Comparison of ENCODE assay signal across 25 mouse cellular contexts in genomic region chr12:117360215-117360614, GRCm38 (mm10).
DNase-seq lines count a peak whose midpoint lies in the region; ATAC-seq lines count a peak whose summit lies in the region.
"Had no signal": no experiment of that assay in that cellular context is flagged by ENCODE, and none has a peak within 500 bp of the region (broad histone marks: within the 10 kb centered on the region; RNA-seq: fewer than 3 reads in every experiment).

No protein-coding gene starts in this region.

- WGBS in forebrain, embryonic 16.5 days: 32% methylated on average over 4 of the region's 4 CpGs
- 41% methylated on average over 4 of the region's 4 CpGs for WGBS in forebrain, embryonic 15.5 days
- 76% methylated on average over 4 of the region's 4 CpGs for WGBS in heart, embryonic 10.5 days

- H3K9ac ChIP-seq in forebrain, embryonic 16.5 days (replicated peaks; ENCODE audit: low read depth, low read length): no peak overlapping the region
- H3K9ac ChIP-seq in forebrain, embryonic 15.5 days (replicated peaks): no peak overlapping the region
- H3K9ac ChIP-seq: embryonic facial prominence, embryonic 12.5 days; embryonic facial prominence, embryonic 15.5 days; hindbrain, embryonic 13.5 days had no signal

- peak; percentile 33 for DNase-seq in heart, embryonic 10.5 days (ENCODE audit: low spot score)
- no peak for DNase-seq in heart, adult 8-10 months (ENCODE audit: low spot score)
- peak; percentile 2 for DNase-seq in right cerebral cortex, postnatal 25 days
- no peak for DNase-seq in right cerebral cortex, adult 2 months (ENCODE audit: low spot score in 2 of 2)
- no peak for DNase-seq in layer of hippocampus, postnatal 25 days (ENCODE audit: extremely low spot score in 1 of 2, low spot score in 1 of 2)
- DNase-seq: adrenal gland, postnatal 10 days; adrenal gland, postnatal 36 days; cerebellum, adult 11 months; cerebellum, adult 2 months; cerebellum, adult 9-11 months; cerebellum, postnatal 25 days; gastrocnemius, postnatal 10 days; gastrocnemius, postnatal 36 days; kidney, adult 18-20 months; kidney, adult 9 months had no signal

- no peaks in the 10 kb centered on the region for H3K36me3 ChIP-seq in forebrain, embryonic 16.5 days (ENCODE audit: control insufficient read depth, insufficient read depth)
- no peaks in the 10 kb centered on the region for H3K36me3 ChIP-seq in forebrain, embryonic 15.5 days
- H3K36me3 ChIP-seq in heart, embryonic 10.5 days: no peaks in the 10 kb centered on the region
- H3K36me3 ChIP-seq: embryonic facial prominence, embryonic 12.5 days; embryonic facial prominence, embryonic 15.5 days; hindbrain, embryonic 13.5 days had no signal

- peaks cover 7% of the 10 kb centered on the region for H3K4me1 ChIP-seq in forebrain, embryonic 16.5 days (replicated peaks; ENCODE audit: control insufficient read depth, insufficient read depth, low read length)
- H3K4me1 ChIP-seq in forebrain, embryonic 15.5 days: peaks cover 13% of the 10 kb centered on the region
- H3K4me1 ChIP-seq in heart, embryonic 10.5 days: no peaks in the 10 kb centered on the region
- H3K4me1 ChIP-seq: embryonic facial prominence, embryonic 12.5 days; embryonic facial prominence, embryonic 15.5 days had no signal

- H3K27ac ChIP-seq in forebrain, embryonic 16.5 days (ENCODE audit: low read length): no peak overlapping the region
- H3K27ac ChIP-seq in forebrain, embryonic 15.5 days (replicated peaks): no peak overlapping the region
- H3K27ac ChIP-seq in heart, embryonic 10.5 days: no peak overlapping the region
- H3K27ac ChIP-seq: embryonic facial prominence, embryonic 12.5 days; embryonic facial prominence, embryonic 15.5 days; hindbrain, embryonic 13.5 days had no signal

- H3K4me3 ChIP-seq in forebrain, embryonic 16.5 days (replicated peaks; ENCODE audit: low read length): no peak overlapping the region
- H3K4me3 ChIP-seq in forebrain, embryonic 15.5 days: no peak overlapping the region
- H3K4me3 ChIP-seq in heart, embryonic 10.5 days: no peak overlapping the region
- H3K4me3 ChIP-seq: embryonic facial prominence, embryonic 12.5 days; embryonic facial prominence, embryonic 15.5 days; hindbrain, embryonic 13.5 days had no signal

- no peaks in the 10 kb centered on the region for H3K27me3 ChIP-seq in forebrain, embryonic 16.5 days (replicated peaks; ENCODE audit: control insufficient read depth, insufficient read depth, low read length)
- peaks cover 9% of the 10 kb centered on the region for H3K27me3 ChIP-seq in forebrain, embryonic 15.5 days
- H3K27me3 ChIP-seq in heart, embryonic 10.5 days (ENCODE audit: insufficient read depth, poor library complexity, severe bottlenecking): peaks cover 11% of the 10 kb centered on the region; the same call in 1 of the 2 replicates
- H3K27me3 ChIP-seq: embryonic facial prominence, embryonic 12.5 days; embryonic facial prominence, embryonic 15.5 days; hindbrain, embryonic 13.5 days had no signal

- no peaks in the 10 kb centered on the region for H3K9me3 ChIP-seq in forebrain, embryonic 16.5 days (ENCODE audit: control insufficient read depth, low read length)
- H3K9me3 ChIP-seq in forebrain, embryonic 15.5 days: no peaks in the 10 kb centered on the region
- H3K9me3 ChIP-seq in heart, embryonic 10.5 days: no peaks in the 10 kb centered on the region
- H3K9me3 ChIP-seq: embryonic facial prominence, embryonic 12.5 days; embryonic facial prominence, embryonic 15.5 days; hindbrain, embryonic 13.5 days had no signal

- ATAC-seq in forebrain, embryonic 16.5 days: peak; percentile 41; the same call in 1 of the 2 replicates
- no peak for ATAC-seq in forebrain, embryonic 15.5 days (replicated peaks)
- ATAC-seq: hindbrain, embryonic 16.5 days; inflammation-experienced regulatory T-cells, adult 6 months; intestine, embryonic 16.5 days; Patski had no signal

- H3K4me2 ChIP-seq in forebrain, embryonic 16.5 days (ENCODE audit: low read length): no peak overlapping the region
- no peak overlapping the region for H3K4me2 ChIP-seq in forebrain, embryonic 15.5 days (replicated peaks)
- H3K4me2 ChIP-seq: embryonic facial prominence, embryonic 12.5 days; embryonic facial prominence, embryonic 15.5 days; heart, embryonic 11.5 days; hindbrain, embryonic 13.5 days had no signal

Comparison
In these comparisons a context has a peak if more than half of its experiments do, and no peak if none do; other contexts are left out.
1. DNase-seq: peak in heart, embryonic 10.5 days (single experiment) and right cerebral cortex, postnatal 25 days (single experiment); none in heart, adult 8-10 months (single experiment), right cerebral cortex, adult 2 months (0 of 2) and layer of hippocampus, postnatal 25 days (0 of 2).